Mouse (Mus musculus) midbrain, embryonic 15.5 days (tissue): Measurements from ENCODE around the gene Dusp5. TPM values are rescaled to one million over a fixed set of nuclear protein-coding genes. Genes with fewer than 3 reads are reported as not detected.
"Not testable (repeated sequence)": the region's sequence is repeated elsewhere in the genome, so short reads cannot be mapped to it uniquely, and the experiment has no call there.

Source experiments
- ATAC-seq: fragments of 200-750 bp; cut with Nextera tagmentation; replicated peaks from 2 replicates; pipeline ENCODE4 v1.8.0; 2017; ENCODE audit warnings: moderate TSS enrichment
- H3K27ac ChIP-seq: fragments of 300-500 bp; sonication (generic); 2 replicates; pipeline ENCODE4 v1.5.1; 2015; ENCODE audit warnings: mild to moderate bottlenecking, inconsistent platforms
- H3K27me3 ChIP-seq: fragments of 300-500 bp; sonication (generic); replicated peaks from 2 replicates; pipeline ENCODE4 v1.6.1; 2015; ENCODE audit warnings: inconsistent platforms
- H3K36me3 ChIP-seq: fragments of 300-500 bp; sonication (generic); replicated peaks from 2 replicates; pipeline ENCODE4 v1.6.1; 2015; ENCODE audit warnings: inconsistent platforms
- H3K4me1 ChIP-seq: fragments of 300-500 bp; sonication (generic); 2 replicates; pipeline ENCODE4 v1.6.1; 2015; ENCODE audit warnings: inconsistent platforms
- H3K4me2 ChIP-seq: fragments of 300-500 bp; sonication (generic); 2 replicates; pipeline ENCODE4 v1.6.1; 2015; ENCODE audit warnings: inconsistent platforms, mild to moderate bottlenecking, moderate library complexity
- H3K4me3 ChIP-seq: fragments of 300-500 bp; sonication (generic); 2 replicates; pipeline ENCODE4 v1.5.1; 2015; ENCODE audit warnings: mild to moderate bottlenecking, inconsistent platforms
- H3K9ac ChIP-seq: fragments of 300-500 bp; sonication (generic); 2 replicates; pipeline ENCODE4 v1.6.1; 2015; ENCODE audit warnings: mild to moderate bottlenecking, inconsistent platforms
- H3K9me3 ChIP-seq: fragments of 300-500 bp; sonication (generic); 2 replicates; pipeline ENCODE4 v1.6.1; 2016; ENCODE audit warnings: inconsistent platforms
- WGBS: fragments of 180-500 bp; shearing (Covaris S2); methylation state at CpG from one replicate; pipeline ENCODE4 v1.1.7; 2015; ENCODE audit warnings: mixed read lengths; 5-methylcytosine and 5-hydroxymethylcytosine counted together
- polyA plus RNA-seq: library from polyadenylated mRNA; unstranded; fragments of >200 nt; fragmentation: Nextera tagmentation; extraction: Ambion mirVana; gene quantifications from 2 replicates; pipeline ENCODE4 v1.2.1, GENCODE M21; 2015

Dusp5 gene
- polyA plus RNA-seq, 1 experiment from 2014 or later = 2.7 TPM

- no peak for ATAC-seq
- 92% methylated on average over 4 of the region's 4 CpGs for WGBS
Observed at GRCm38 (mm10) chr19:53499451-53499940, 29.4 kb upstream of the Dusp5 start.

GRCm38 (mm10) chr19:53500298-53501006 is 28.5 kb upstream of the Dusp5 start:
- Histone ChIP-seq H3K9me3 (no peaks in the 10 kb centered on the region), H3K36me3 (no peaks in the 10 kb centered on the region), H3K27ac (no peak overlapping the region), H3K27me3 (no peaks in the 10 kb centered on the region), H3K4me1 (no peaks in the 10 kb centered on the region), H3K4me2 (no peak overlapping the region), H3K4me3 (no peak overlapping the region), H3K9ac (no peak overlapping the region)
- ATAC-seq = no peak
- WGBS = 70% methylated on average over 25 of the region's 25 CpGs

More at GRCm38 (mm10) chr19:53499451-53499940, 29.4 kb upstream of the Dusp5 start:
- H3K36me3 ChIP-seq = no peaks in the 10 kb centered on the region
- no peak overlapping the region for H3K9ac ChIP-seq
- H3K4me2 ChIP-seq = no peak overlapping the region
- no peaks in the 10 kb centered on the region for H3K9me3 ChIP-seq
- no peaks in the 10 kb centered on the region for H3K4me1 ChIP-seq
- H3K27me3 ChIP-seq = no peaks in the 10 kb centered on the region
- no peak overlapping the region for H3K27ac ChIP-seq
- no peak overlapping the region for H3K4me3 ChIP-seq

GRCm38 (mm10) chr19:53501239-53501638 is 27.7 kb upstream of the Dusp5 start:
- not testable (repeated sequence) for ATAC-seq, H3K4me2 ChIP-seq, H3K27ac ChIP-seq, H3K9ac ChIP-seq, H3K27me3 ChIP-seq, H3K9me3 ChIP-seq, H3K4me3 ChIP-seq, H3K36me3 ChIP-seq, H3K4me1 ChIP-seq
- WGBS = 88% methylated on average over 7 of the region's 7 CpGs

GRCm38 (mm10) chr19:53501765-53502164 is 27.1 kb upstream of the Dusp5 start:
- no peaks in the 10 kb centered on the region for H3K9me3 ChIP-seq
- H3K27ac ChIP-seq = no peak overlapping the region
- no peaks in the 10 kb centered on the region for H3K27me3 ChIP-seq
- H3K4me1 ChIP-seq = no peaks in the 10 kb centered on the region
- no peaks in the 10 kb centered on the region for H3K36me3 ChIP-seq
- no peak overlapping the region for H3K4me2 ChIP-seq
- no peak for ATAC-seq
- 95% methylated on average over 2 of the region's 2 CpGs for WGBS
- H3K4me3 ChIP-seq = no peak overlapping the region
- H3K9ac ChIP-seq = no peak overlapping the region

GRCm38 (mm10) chr19:53502891-53503371 is 26.0 kb upstream of the Dusp5 start:
- Histone ChIP-seq H3K4me1 (no peaks in the 10 kb centered on the region), H3K27me3 (no peaks in the 10 kb centered on the region), H3K9ac (no peak overlapping the region), H3K9me3 (no peaks in the 10 kb centered on the region), H3K4me3 (no peak overlapping the region), H3K4me2 (no peak overlapping the region), H3K36me3 (no peaks in the 10 kb centered on the region), H3K27ac (no peak overlapping the region)
- 52% methylated on average over 9 of the region's 9 CpGs for WGBS
- no peak for ATAC-seq

GRCm38 (mm10) chr19:53504181-53504580 is 24.7 kb upstream of the Dusp5 start:
- H3K27me3 ChIP-seq = no peaks in the 10 kb centered on the region
- no peak overlapping the region for H3K4me3 ChIP-seq
- no peak for ATAC-seq
- H3K4me1 ChIP-seq = no peaks in the 10 kb centered on the region
- no peak overlapping the region for H3K27ac ChIP-seq
- no peak overlapping the region for H3K4me2 ChIP-seq
- no peak overlapping the region for H3K9ac ChIP-seq
- 91% methylated on average over 7 of the region's 7 CpGs for WGBS
- H3K9me3 ChIP-seq = no peaks in the 10 kb centered on the region
- no peaks in the 10 kb centered on the region for H3K36me3 ChIP-seq

GRCm38 (mm10) chr19:53505728-53506127 is 23.2 kb upstream of the Dusp5 start:
- 87% methylated on average over 10 of the region's 10 CpGs for WGBS

GRCm38 (mm10) chr19:53507497-53507896 is 21.4 kb upstream of the Dusp5 start:
- no peak overlapping the region for H3K4me3 ChIP-seq
- no peak for ATAC-seq
- H3K27ac ChIP-seq = no peak overlapping the region
- H3K9me3 ChIP-seq = no peaks in the 10 kb centered on the region
- H3K4me2 ChIP-seq = no peak overlapping the region
- WGBS = 65% methylated on average over 8 of the region's 8 CpGs
- no peaks in the 10 kb centered on the region for H3K4me1 ChIP-seq
- H3K9ac ChIP-seq = no peak overlapping the region
- no peaks in the 10 kb centered on the region for H3K36me3 ChIP-seq
- no peaks in the 10 kb centered on the region for H3K27me3 ChIP-seq

More at GRCm38 (mm10) chr19:53505728-53506127, 23.2 kb upstream of the Dusp5 start:
- Histone ChIP-seq H3K27me3 (no peaks in the 10 kb centered on the region), H3K9ac (no peak overlapping the region), H3K27ac (no peak overlapping the region), H3K36me3 (no peaks in the 10 kb centered on the region), H3K9me3 (no peaks in the 10 kb centered on the region), H3K4me3 (no peak overlapping the region), H3K4me2 (no peak overlapping the region), H3K4me1 (no peaks in the 10 kb centered on the region)
- ATAC-seq = no peak

GRCm38 (mm10) chr19:53511244-53511934 is 17.5 kb upstream of the Dusp5 start:
- no peaks in the 10 kb centered on the region for H3K27me3 ChIP-seq
- H3K36me3 ChIP-seq = no peaks in the 10 kb centered on the region
- H3K9ac ChIP-seq = no peak overlapping the region
- no peak for ATAC-seq
- H3K27ac ChIP-seq = no peak overlapping the region
- no peaks in the 10 kb centered on the region for H3K9me3 ChIP-seq
- 88% methylated on average over 13 of the region's 13 CpGs for WGBS
- H3K4me3 ChIP-seq = no peak overlapping the region
- H3K4me1 ChIP-seq = no peaks in the 10 kb centered on the region
- no peak overlapping the region for H3K4me2 ChIP-seq

- no peaks in the 10 kb centered on the region for H3K9me3 ChIP-seq
- H3K27ac ChIP-seq = no peak overlapping the region
- no peaks in the 10 kb centered on the region for H3K4me1 ChIP-seq
- no peaks in the 10 kb centered on the region for H3K36me3 ChIP-seq
- 0 out of 2 replicates have a peak, but pooled peaks cover 6% of the 10 kb centered on the region for H3K27me3 ChIP-seq
- peak; percentile 77 for ATAC-seq
- H3K4me2 ChIP-seq = no peak overlapping the region
- WGBS = 21% methylated on average over 18 of the region's 18 CpGs
- H3K4me3 ChIP-seq = no peak overlapping the region
- H3K9ac ChIP-seq = no peak overlapping the region
Observed at GRCm38 (mm10) chr19:53517370-53518096, 11.4 kb upstream of the Dusp5 start.

GRCm38 (mm10) chr19:53519549-53519948 is 9.4 kb upstream of the Dusp5 start:
- WGBS = 92% methylated on average over 8 of the region's 8 CpGs
- Histone ChIP-seq H3K27ac (no peak overlapping the region), H3K36me3 (no peaks in the 10 kb centered on the region), H3K4me3 (no peak overlapping the region), H3K27me3 (0 out of 2 replicates have a peak, but pooled peaks cover 6% of the 10 kb centered on the region), H3K9ac (no peak overlapping the region), H3K4me2 (no peak overlapping the region), H3K9me3 (no peaks in the 10 kb centered on the region), H3K4me1 (no peaks in the 10 kb centered on the region)
- no peak for ATAC-seq

- Histone ChIP-seq H3K9ac (no peak overlapping the region), H3K4me2 (no peak overlapping the region), H3K4me3 (no peak overlapping the region), H3K36me3 (no peaks in the 10 kb centered on the region), H3K27me3 (0 out of 2 replicates have a peak, but pooled peaks cover 6% of the 10 kb centered on the region), H3K27ac (no peak overlapping the region), H3K9me3 (no peaks in the 10 kb centered on the region), H3K4me1 (no peaks in the 10 kb centered on the region)
- 87% methylated on average over 10 of the region's 10 CpGs for WGBS
- ATAC-seq = no peak
Observed at GRCm38 (mm10) chr19:53519981-53520380, 8.9 kb upstream of the Dusp5 start.
